In genomic region chr11:5707530-5708353, GRCm38 (mm10) we compare ENCODE assay signal across 8 mouse cellular contexts. TPM values are rescaled to one million over a fixed set of nuclear protein-coding genes. Genes with fewer than 3 reads are reported as not detected.
A peak's percentile ranks its signal among the peaks of the same experiment; 100 is the strongest.
DNase-seq lines count a peak whose midpoint lies in the region; ATAC-seq and TF ChIP-seq lines count a peak whose summit lies in the region.

No protein-coding gene starts in this region.

- DNase-seq in NIH3T3 (ENCODE audit: low read depth) = peak; percentile 96
- peak; percentile 88 for DNase-seq in cerebellum, adult 9-11 months
- DNase-seq in hindbrain, embryonic 11.5 days (ENCODE audit: low spot score) = peak; percentile 95
- DNase-seq in layer of hippocampus, postnatal 10 days (ENCODE audit: low spot score in 2 of 2) = peak; percentile 81 to 89
- DNase-seq in lung, postnatal 0 days (ENCODE audit: low spot score) = peak; percentile 96
- DNase-seq in ovary, postnatal 10 days (ENCODE audit: low spot score) = peak; percentile 71
- DNase-seq in thymus, postnatal 0 days (ENCODE audit: low spot score) = peak; percentile 90

- H3K4me2 ChIP-seq in hindbrain, embryonic 11.5 days (replicated peaks; ENCODE audit: low read depth, low read length) = peak overlapping the region; percentile 72
- peak overlapping the region; percentile 83 for H3K4me2 ChIP-seq in lung, postnatal 0 days (replicated peaks; ENCODE audit: low read depth, low read length)

- peak; percentile 78 for ATAC-seq in frontal cortex, adult (ENCODE audit: low TSS enrichment)
- ATAC-seq in hindbrain, embryonic 11.5 days (ENCODE audit: low FRiP score) = peak; percentile 96
- ATAC-seq in lung, postnatal 0 days = peak; percentile 99

- no peaks in the 10 kb centered on the region for H3K36me3 ChIP-seq in hindbrain, embryonic 11.5 days (ENCODE audit: control insufficient read depth, insufficient read depth, low read length)
- no peaks in the 10 kb centered on the region for H3K36me3 ChIP-seq in lung, postnatal 0 days (ENCODE audit: insufficient read depth, low read length)

- H3K9me3 ChIP-seq in hindbrain, embryonic 11.5 days (ENCODE audit: control insufficient read depth, low read length) = no peaks in the 10 kb centered on the region
- H3K9me3 ChIP-seq in lung, postnatal 0 days (ENCODE audit: low read length) = no peaks in the 10 kb centered on the region

- peak overlapping the region; percentile 91 for H3K9ac ChIP-seq in hindbrain, embryonic 11.5 days (ENCODE audit: low read depth, low read length)
- peak overlapping the region; percentile 76 for H3K9ac ChIP-seq in lung, postnatal 0 days (replicated peaks; ENCODE audit: low read depth)

- no peaks in the 10 kb centered on the region for H3K27me3 ChIP-seq in hindbrain, embryonic 11.5 days (ENCODE audit: control insufficient read depth, insufficient read depth, low read length)
- H3K27me3 ChIP-seq in lung, postnatal 0 days (replicated peaks; ENCODE audit: insufficient read depth, low read length) = no peaks in the 10 kb centered on the region

- TF ChIP-seq CTCF in lung, postnatal 0 days (IDR thresholded peaks at IDR 0.05) = no peak

- 20% methylated on average over 45 of the region's 50 CpGs for WGBS in hindbrain, embryonic 11.5 days
- 18% methylated on average over 49 of the region's 50 CpGs for WGBS in lung, postnatal 0 days

- no peak for TF ChIP-seq EP300 in lung, postnatal 0 days (IDR thresholded peaks at IDR 0.05)

- H3K27ac ChIP-seq in hindbrain, embryonic 11.5 days (ENCODE audit: low read depth, low read length) = no peak overlapping the region
- H3K27ac ChIP-seq in lung, postnatal 0 days (ENCODE audit: low read length) = peak overlapping the region; percentile 77

- H3K4me3 ChIP-seq in hindbrain, embryonic 11.5 days (ENCODE audit: low read depth, low read length) = peak overlapping the region; percentile 97
- peak overlapping the region; percentile 98 for H3K4me3 ChIP-seq in lung, postnatal 0 days (ENCODE audit: low read depth, low read length)

- peaks cover 2% of the 10 kb centered on the region for H3K4me1 ChIP-seq in hindbrain, embryonic 11.5 days (replicated peaks; ENCODE audit: control insufficient read depth, insufficient read depth, low read length)
- H3K4me1 ChIP-seq in lung, postnatal 0 days (ENCODE audit: insufficient read depth, low read depth, low read length) = no peaks in the 10 kb centered on the region

RNA-seq across cellular contexts. Expression of gene Mrps24, which starts 7.7 kb away (rescaled TPM):
- 164 and 170 TPM in 2 replicates for polyA plus RNA-seq in hindbrain, embryonic 11.5 days (2014; fragmentation: Nextera tagmentation; extraction: Ambion mirVana)
- total RNA-seq in layer of hippocampus, postnatal 10 days (2021) = 10 to 100 TPM; 87.1 to 92.2 TPM
- polyA plus RNA-seq in lung, postnatal 0 days (2015; fragmentation: Nextera tagmentation; extraction: Ambion mirVana) = 178 and 201 TPM in 2 replicates
- 249 and 266 TPM in 2 replicates for polyA plus RNA-seq in thymus, postnatal 0 days (2015; fragmentation: Nextera tagmentation; extraction: Ambion mirVana)

RNA-seq across cellular contexts. Expression of gene Urgcp, which starts 54.4 kb away (rescaled TPM):
- 8.4 and 9.6 TPM in 2 replicates for polyA plus RNA-seq in hindbrain, embryonic 11.5 days (2014; fragmentation: Nextera tagmentation; extraction: Ambion mirVana)
- 10 to 100 TPM; 46.1 to 46.3 TPM for total RNA-seq in layer of hippocampus, postnatal 10 days (2021)
- polyA plus RNA-seq in lung, postnatal 0 days (2015; fragmentation: Nextera tagmentation; extraction: Ambion mirVana) = 18.3 and 19.0 TPM in 2 replicates
- polyA plus RNA-seq in thymus, postnatal 0 days (2015; fragmentation: Nextera tagmentation; extraction: Ambion mirVana) = 18.1 and 20.6 TPM in 2 replicates
